Mouse (Mus musculus) limb, embryonic 14.5 days (tissue): ENCODE data around the gene Prr15l. TPM values are rescaled to one million over a fixed set of nuclear protein-coding genes. Genes with fewer than 3 reads are reported as not detected.

Source experiments
- ATAC-seq: fragments of 200-750 bp; cut with Nextera tagmentation; 2 replicates; pipeline ENCODE4 v1.8.0; 2017; ENCODE audit warnings: low read depth, moderate number of reproducible peaks, moderate TSS enrichment; ENCODE audit not compliant: low FRiP score
- DNase-seq: peaks from one replicate; pipeline ENCODE4 v3.0.0-alpha.2; 2015; ENCODE audit warnings: low spot score
- H3K27ac ChIP-seq: fragments of 300-500 bp; sonication (generic); replicated peaks from 2 replicates; pipeline ENCODE4 v1.5.1; 2014; ENCODE audit warnings: low read depth, mild to moderate bottlenecking, low read length, moderate library complexity, mixed read lengths
- H3K27me3 ChIP-seq: fragments of 300-500 bp; sonication (generic); 2 replicates; pipeline ENCODE4 v1.6.1; 2014; ENCODE audit warnings: low read length, mixed read lengths; ENCODE audit not compliant: control insufficient read depth, insufficient read depth
- H3K36me3 ChIP-seq: fragments of 300-500 bp; sonication (generic); 2 replicates; pipeline ENCODE4 v1.6.1; 2014; ENCODE audit warnings: mild to moderate bottlenecking, low read length, moderate library complexity, mixed read lengths; ENCODE audit not compliant: control insufficient read depth, insufficient read depth
- H3K4me1 ChIP-seq: fragments of 300-500 bp; sonication (generic); 2 replicates; pipeline ENCODE4 v1.6.1; 2014; ENCODE audit warnings: antibody characterized with exemption, low read length, mixed read lengths; ENCODE audit not compliant: control insufficient read depth, insufficient read depth
- H3K4me2 ChIP-seq: fragments of 300-500 bp; sonication (generic); replicated peaks from 2 replicates; pipeline ENCODE4 v1.6.1; 2014; ENCODE audit warnings: low read depth, mild to moderate bottlenecking, low read length, moderate library complexity; ENCODE audit not compliant: severe bottlenecking
- H3K4me3 ChIP-seq: fragments of 300-500 bp; sonication (generic); replicated peaks from 2 replicates; pipeline ENCODE4 v1.5.1; 2014; ENCODE audit warnings: low read length
- H3K9ac ChIP-seq: fragments of 300-500 bp; sonication (generic); 2 replicates; pipeline ENCODE4 v1.6.1; 2014; ENCODE audit warnings: mild to moderate bottlenecking, low read depth, low read length, moderate library complexity; ENCODE audit not compliant: severe bottlenecking
- H3K9me3 ChIP-seq: fragments of 300-500 bp; sonication (generic); 2 replicates; pipeline ENCODE4 v1.6.1; 2016; ENCODE audit warnings: low read length; ENCODE audit not compliant: control insufficient read depth
- POLR2A ChIP-seq: fragments of 200-500 bp; IDR thresholded peaks from 2 replicates; pipeline ENCODE4 v1.8.0; 2012; ENCODE audit warnings: inconsistent platforms, mild to moderate bottlenecking, moderate library complexity, borderline replicate concordance; ENCODE audit not compliant: insufficient read depth, insufficient read length; ENCODE audit errors: extremely low read depth
- whole genome bisulfite sequencing: fragments of 180-500 bp; shearing (Covaris S2); extraction: QIAGEN DNeasy Blood & Tissue Kit; methylation state at CpG from one replicate; pipeline ENCODE4 v1.1.7; 2014; 5-methylcytosine and 5-hydroxymethylcytosine counted together
- polyA plus RNA-seq, 2 experiments: library from polyadenylated mRNA; depleted of rRNA in 1 of 2; stranded (reverse) in 1 of 2; unstranded in 1 of 2; fragments of >200 nt; fragmentation: Nextera tagmentation in 1 of 2; extraction: Ambion mirVana in 1 of 2; gene quantifications; 2 replicates each; pipeline versions ENCODE4 v1.2.1 to v1.2.3; 2012 to 2014

Gene Prr15l
- polyA plus RNA-seq, 2 experiments = 1.2 to 3.3 TPM

- WGBS = 80% methylated on average over 11 of the region's 11 CpGs
- Histone ChIP-seq H3K27ac (no peak overlapping the region), H3K9me3 (no peaks in the 10 kb centered on the region), H3K4me3 (no peak overlapping the region), H3K27me3 (peaks cover 20% of the 10 kb centered on the region), H3K4me1 (no peaks in the 10 kb centered on the region), H3K36me3 (no peaks in the 10 kb centered on the region), H3K4me2 (no peak overlapping the region), H3K9ac (no peak overlapping the region)
- ATAC-seq (no peak), DNase-seq (no peak)
- TF ChIP-seq POLR2A = no peak
Measured at GRCm38 (mm10) chr11:96924861-96925260, 3.0 kb upstream of the Prr15l start.

- H3K4me1 ChIP-seq = no peaks in the 10 kb centered on the region
- TF ChIP-seq POLR2A = no peak
- H3K36me3 ChIP-seq = no peaks in the 10 kb centered on the region
- H3K27me3 ChIP-seq = peaks cover 20% of the 10 kb centered on the region
- ATAC-seq = no peak
- H3K4me2 ChIP-seq = no peak overlapping the region
- DNase-seq = no peak
- no peaks in the 10 kb centered on the region for H3K9me3 ChIP-seq
- no peak overlapping the region for H3K9ac ChIP-seq
- H3K27ac ChIP-seq = no peak overlapping the region
- no peak overlapping the region for H3K4me3 ChIP-seq
- 82% methylated on average over 12 of the region's 12 CpGs for WGBS
Measured at GRCm38 (mm10) chr11:96925469-96926148, 2.3 kb upstream of the Prr15l start.

GRCm38 (mm10) chr11:96926587-96926986 is 1.3 kb upstream of the Prr15l start:
- no peak for ATAC-seq
- 77% methylated on average over 5 of the region's 5 CpGs for WGBS
- Histone ChIP-seq H3K9ac (no peak overlapping the region), H3K36me3 (no peaks in the 10 kb centered on the region), H3K4me3 (no peak overlapping the region), H3K4me2 (no peak overlapping the region), H3K27ac (no peak overlapping the region), H3K27me3 (peaks cover 20% of the 10 kb centered on the region), H3K4me1 (peaks cover under 1% of the 10 kb centered on the region; the same call in 1 of the 2 replicates), H3K9me3 (no peaks in the 10 kb centered on the region)
- TF ChIP-seq POLR2A = no peak
- DNase-seq = no peak

GRCm38 (mm10) chr11:96928691-96929090 is 787 bp downstream of the Prr15l start:
- no peak for TF ChIP-seq POLR2A
- no peak overlapping the region for H3K9ac ChIP-seq
- no peaks in the 10 kb centered on the region for H3K36me3 ChIP-seq
- H3K27me3 ChIP-seq = peaks cover 20% of the 10 kb centered on the region
- no peak overlapping the region for H3K27ac ChIP-seq
- H3K4me3 ChIP-seq = no peak overlapping the region
- no peak for ATAC-seq
- WGBS = 3% methylated on average over 5 of the region's 5 CpGs
- no peak for DNase-seq
- no peaks in the 10 kb centered on the region for H3K9me3 ChIP-seq
- H3K4me2 ChIP-seq = no peak overlapping the region
- H3K4me1 ChIP-seq = peaks cover 4% of the 10 kb centered on the region; the same call in 1 of the 2 replicates

- Histone ChIP-seq H3K9me3 (no peaks in the 10 kb centered on the region), H3K36me3 (no peaks in the 10 kb centered on the region), H3K27ac (no peak overlapping the region), H3K9ac (no peak overlapping the region), H3K4me1 (peaks cover 4% of the 10 kb centered on the region; the same call in 1 of the 2 replicates), H3K4me3 (no peak overlapping the region), H3K27me3 (peaks cover 20% of the 10 kb centered on the region), H3K4me2 (no peak overlapping the region)
- WGBS = 7% methylated on average over 13 of the region's 13 CpGs
- DNase-seq (no peak), ATAC-seq (no peak)
- TF ChIP-seq POLR2A = no peak
Measured at GRCm38 (mm10) chr11:96929096-96929765, 1.3 kb downstream of the Prr15l start.
